Mouse (Mus musculus): Measurements from ENCODE around the gene Ankrd10. TPM values are rescaled to one million over a fixed set of nuclear protein-coding genes. Genes with fewer than 3 reads are reported as not detected.

Ankrd10 gene
- total and polyA plus RNA-seq, 3 experiments: 70.4 to 74.8 TPM; not detected in 1

- H3K36me3 ChIP-seq (ENCODE audit: control insufficient read depth in 1 of 2, insufficient read depth in 2 of 2, low read length in 2 of 2): peaks cover 0 to 16% of the 10 kb centered on the region in 2 experiments; a peak in 2 of 4 replicates
- no peak for TF ChIP-seq TBP (IDR thresholded peaks at IDR 0.05; ENCODE audit: low read depth, low read length)
- no peak for TF ChIP-seq ZMIZ1 (IDR thresholded peaks at IDR 0.05; ENCODE audit: low read depth, low read length)
- no peak for TF ChIP-seq SIN3A (IDR thresholded peaks at IDR 0.05; ENCODE audit: low read length)
- TF ChIP-seq HCFC1 (IDR thresholded peaks at IDR 0.05; ENCODE audit: low read depth, low read length): no peak
- no peak for TF ChIP-seq ZC3H11A (IDR thresholded peaks at IDR 0.05; ENCODE audit: low read depth, low read length)
- TF ChIP-seq CHD2 (IDR thresholded peaks at IDR 0.05; ENCODE audit: low read length): no peak
- no peak for TF ChIP-seq USF1 (IDR thresholded peaks at IDR 0.05; ENCODE audit: low read depth, low read length)
- no peak for TF ChIP-seq SMC3 (IDR thresholded peaks at IDR 0.05; ENCODE audit: low read depth, low read length)
- TF ChIP-seq TCF12 (IDR thresholded peaks at IDR 0.05; ENCODE audit: low read depth, low read length): no peak
- TF ChIP-seq ZKSCAN1 (IDR thresholded peaks at IDR 0.05; ENCODE audit: low read depth, low read length): no peak
- no peak for TF ChIP-seq MYB (IDR thresholded peaks at IDR 0.05; ENCODE audit: low read depth, low read length)
- TF ChIP-seq E2F4 (IDR thresholded peaks at IDR 0.05; ENCODE audit: borderline replicate concordance, low read depth, low read length): no peak
- TF ChIP-seq MAFK (IDR thresholded peaks at IDR 0.05; ENCODE audit: borderline replicate concordance, low read depth, low read length): no peak
- no peak for TF ChIP-seq CTCF (IDR thresholded peaks at IDR 0.05 in 2 of 3, conservative IDR thresholded peaks at IDR 0.05 in 1 of 3; ENCODE audit: control insufficient read depth in 1 of 3, insufficient read depth in 1 of 3, low read depth in 2 of 3, low read length in 3 of 3, poor library complexity in 1 of 3, severe bottlenecking in 1 of 3)
- TF ChIP-seq GABPA (IDR thresholded peaks at IDR 0.05; ENCODE audit: low read depth, low read length): no peak
- TF ChIP-seq TAL1 (IDR thresholded peaks at IDR 0.05; ENCODE audit: low read length): no peak
- TF ChIP-seq KAT2A (conservative IDR thresholded peaks at IDR 0.05; ENCODE audit: low read depth, low read length): no peak
- TF ChIP-seq POLR2A (IDR thresholded peaks at IDR 0.05; ENCODE audit: control insufficient read depth in 1 of 2, insufficient read depth in 1 of 2, low read depth in 1 of 2, low read length in 2 of 2, poor library complexity in 1 of 2): no peak
- TF ChIP-seq ZNF384 (IDR thresholded peaks at IDR 0.05; ENCODE audit: low read depth, low read length): no peak
- no peaks in the 10 kb centered on the region for H3K9me3 ChIP-seq (replicated peaks; ENCODE audit: insufficient read depth, low read length)
- H3K79me2 ChIP-seq (ENCODE audit: control insufficient read depth, insufficient read depth, low read length, poor library complexity): no peaks in the 10 kb centered on the region
- no peak overlapping the region for H3K27ac ChIP-seq (ENCODE audit: control insufficient read depth, low read depth, low read length)
- H3K4me1 ChIP-seq (ENCODE audit: control insufficient read depth in 1 of 2, insufficient read depth in 2 of 2, low read length in 2 of 2): no peaks in the 10 kb centered on the region
- no peak for DNase-seq (ENCODE audit: low read depth, low spot score)
- no peaks in the 10 kb centered on the region for H3K27me3 ChIP-seq (ENCODE audit: control insufficient read depth in 1 of 2, insufficient read depth in 2 of 2, low read length in 2 of 2)
- H3K4me3 ChIP-seq (ENCODE audit: control insufficient read depth in 1 of 2, insufficient read depth in 1 of 2, low read depth in 2 of 2, low read length in 2 of 2): no peak overlapping the region
- H3K9ac ChIP-seq (ENCODE audit: control insufficient read depth, low read depth, low read length, poor library complexity, severe bottlenecking): no peak overlapping the region
These were observed 26.7 kb downstream of the Ankrd10 start for GRCm38 (mm10) chr8:11608848-11609247.

- no peaks in the 10 kb centered on the region for H3K9me3 ChIP-seq (replicated peaks; ENCODE audit: insufficient read depth, low read length)
- no peaks in the 10 kb centered on the region for H3K36me3 ChIP-seq (ENCODE audit: control insufficient read depth in 1 of 2, insufficient read depth in 2 of 2, low read length in 2 of 2)
- H3K27me3 ChIP-seq (ENCODE audit: control insufficient read depth in 1 of 2, insufficient read depth in 2 of 2, low read length in 2 of 2): no peaks in the 10 kb centered on the region
- no peak overlapping the region for H3K9ac ChIP-seq (ENCODE audit: control insufficient read depth, low read depth, low read length, poor library complexity, severe bottlenecking)
- TF ChIP-seq GABPA (IDR thresholded peaks at IDR 0.05; ENCODE audit: low read depth, low read length): no peak
- peak; percentile 71 for TF ChIP-seq RAD21 (IDR thresholded peaks at IDR 0.05; ENCODE audit: low read depth, low read length)
- TF ChIP-seq ZC3H11A (IDR thresholded peaks at IDR 0.05; ENCODE audit: low read depth, low read length): peak; percentile 75
- TF ChIP-seq CTCF (IDR thresholded peaks at IDR 0.05 in 2 of 3, conservative IDR thresholded peaks at IDR 0.05 in 1 of 3; ENCODE audit: control insufficient read depth in 1 of 3, insufficient read depth in 1 of 3, low read depth in 2 of 3, low read length in 3 of 3, poor library complexity in 1 of 3, severe bottlenecking in 1 of 3): peak; percentile 83 to 89 (median 88)
- peak; percentile 83 for TF ChIP-seq SMC3 (IDR thresholded peaks at IDR 0.05; ENCODE audit: low read depth, low read length)
- no peak for TF ChIP-seq USF2 (IDR thresholded peaks at IDR 0.05; ENCODE audit: borderline replicate concordance in 1 of 2, insufficient read depth in 1 of 2, low read depth in 1 of 2, low read length in 2 of 2)
- no peaks in the 10 kb centered on the region for H3K79me2 ChIP-seq (ENCODE audit: control insufficient read depth, insufficient read depth, low read length, poor library complexity)
- H3K4me3 ChIP-seq (ENCODE audit: control insufficient read depth in 1 of 2, insufficient read depth in 1 of 2, low read depth in 2 of 2, low read length in 2 of 2): no peak overlapping the region
- H3K4me1 ChIP-seq (ENCODE audit: control insufficient read depth in 1 of 2, insufficient read depth in 2 of 2, low read length in 2 of 2): no peaks in the 10 kb centered on the region
- peak; percentile 77 for DNase-seq (ENCODE audit: low read depth, low spot score)
- H3K27ac ChIP-seq (ENCODE audit: control insufficient read depth, low read depth, low read length): no peak overlapping the region
These were observed 33.4 kb downstream of the Ankrd10 start for GRCm38 (mm10) chr8:11602006-11602680.
